Mouse (Mus musculus) E14TG2a.4 (cell line): ENCODE measurements around the gene E130218I03Rik.

Experiments
- CTCF ChIP-seq: conservative IDR thresholded peaks from 2 replicates; pipeline ENCODE4 v1.5.1; 2014; ENCODE audit warnings: low read length
- NANOG ChIP-seq: IDR thresholded peaks from 2 replicates; pipeline ENCODE4 v1.6.1; 2014; ENCODE audit warnings: borderline replicate concordance, low read length, mixed read lengths
- POU5F1 ChIP-seq: IDR thresholded peaks from 2 replicates; pipeline ENCODE4 v1.6.1; 2014; ENCODE audit warnings: low read length, borderline replicate concordance

DNA sequence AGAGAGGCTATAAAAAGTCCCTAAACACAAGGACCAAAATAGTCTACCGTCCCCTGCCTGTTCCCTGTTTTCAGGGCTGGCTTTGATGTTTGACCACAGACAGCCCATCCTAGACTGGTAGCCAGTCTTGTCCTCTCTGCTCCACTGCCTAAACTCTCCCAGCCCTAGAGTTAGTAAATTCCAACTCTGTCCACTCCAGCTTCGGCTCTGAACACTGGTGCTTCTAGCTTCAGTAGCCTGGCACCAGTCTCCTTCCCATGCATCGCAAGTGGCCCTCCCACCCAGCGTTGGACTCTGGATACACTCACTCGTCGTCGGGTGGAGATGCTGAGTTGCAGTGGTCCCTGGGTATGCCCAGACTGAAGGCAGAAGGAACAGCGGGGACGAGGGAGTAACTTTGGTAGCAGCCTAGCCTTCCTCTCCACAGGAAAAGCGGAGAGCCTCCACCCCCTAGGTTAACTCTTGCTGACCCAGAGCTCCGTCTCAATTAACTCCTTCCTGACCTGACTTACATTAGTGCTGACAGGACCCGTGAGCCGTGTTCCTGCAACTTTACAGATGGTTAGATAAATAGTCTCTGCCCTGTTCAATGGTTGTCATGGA, 10.4 kb downstream of the E130218I03Rik start, which contains the start of gene Grrp1:
- no peak for TF ChIP-seq CTCF
- TF ChIP-seq POU5F1 = no peak
- no peak for TF ChIP-seq NANOG
